17 mouse cellular contexts compared by ENCODE assay signal in the genomic region with DNA sequence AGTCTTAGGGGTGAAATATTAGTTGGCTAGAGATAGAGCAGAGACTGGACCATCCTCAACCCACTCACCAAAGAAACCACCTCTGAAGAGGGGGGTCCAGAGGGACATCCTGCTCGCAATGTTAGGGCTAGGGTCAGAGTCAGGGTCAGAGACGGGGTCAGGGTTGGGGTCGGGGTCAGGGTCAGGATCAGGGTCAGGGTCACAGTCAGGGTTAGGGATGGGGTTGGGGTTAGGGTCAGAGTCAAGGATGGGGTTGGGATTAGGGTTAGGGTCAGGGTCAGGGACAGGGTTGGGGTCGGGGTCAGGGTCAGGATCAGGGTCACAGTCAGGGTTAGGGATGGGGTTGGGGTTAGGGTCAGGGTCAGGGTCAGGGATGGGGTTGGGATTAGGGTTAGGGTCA.
"Had no signal": no experiment of that assay in that cellular context is flagged by ENCODE, and none has a peak within 500 bp of the region (broad histone marks: within the 10 kb centered on the region; RNA-seq: fewer than 3 reads in every experiment).

No protein-coding gene starts in this region.

- ATAC-seq: liver, postnatal 0 days; lung, postnatal 0 days; midbrain, embryonic 13.5 days; midbrain, embryonic 15.5 days had no signal

- H3K27ac ChIP-seq: lung, embryonic 15.5 days; macrophage; midbrain, embryonic 13.5 days; midbrain, embryonic 15.5 days; neural tube, embryonic 12.5 days; stomach, embryonic 15.5 days had no signal

- H3K36me3 ChIP-seq: lung, embryonic 15.5 days; midbrain, embryonic 13.5 days; midbrain, embryonic 15.5 days; neural tube, embryonic 12.5 days; stomach, embryonic 15.5 days had no signal

- H3K27me3 ChIP-seq: lung, embryonic 15.5 days; midbrain, embryonic 13.5 days; midbrain, embryonic 15.5 days; neural tube, embryonic 12.5 days; stomach, embryonic 15.5 days had no signal

- H3K4me3 ChIP-seq: lung, embryonic 15.5 days; megakaryocyte, embryonic 14.5 days; midbrain, embryonic 13.5 days; midbrain, embryonic 15.5 days; neural tube, embryonic 12.5 days; stomach, embryonic 15.5 days had no signal

- H3K9ac ChIP-seq: liver, postnatal 0 days; lung, embryonic 15.5 days; midbrain, embryonic 13.5 days; midbrain, embryonic 15.5 days; neural tube, embryonic 12.5 days; stomach, embryonic 15.5 days had no signal

- H3K4me1 ChIP-seq: midbrain, embryonic 13.5 days; midbrain, embryonic 15.5 days; neural tube, embryonic 12.5 days; stomach, embryonic 15.5 days had no signal

- DNase-seq: liver, postnatal 0 days; lung, adult 2 months; lung, postnatal 14 days; lung, postnatal 36 days; right cerebral cortex, postnatal 14 days; thymus, adult 18-20 months; thymus, postnatal 14 days; thymus, postnatal 36 days had no signal

- H3K9me3 ChIP-seq: lung, embryonic 15.5 days; midbrain, embryonic 13.5 days; midbrain, embryonic 15.5 days; neural tube, embryonic 12.5 days; stomach, embryonic 15.5 days had no signal

- H3K4me2 ChIP-seq: lung, embryonic 15.5 days; midbrain, embryonic 11.5 days; midbrain, embryonic 13.5 days; midbrain, embryonic 15.5 days; neural tube, embryonic 12.5 days; stomach, embryonic 15.5 days had no signal
